Mouse (Mus musculus) left cerebral cortex, adult 8-10 months (tissue): ENCODE results near the gene Dusp28. TPM values are rescaled to one million over a fixed set of nuclear protein-coding genes. Genes with fewer than 3 reads are reported as not detected.
A peak's percentile ranks its signal among the peaks of the same experiment; 100 is the strongest.

Source experiments
- DNase-seq, 2 experiments: peaks; one replicate each; pipeline ENCODE4 v3.0.0; 2022; ENCODE audit warnings: low spot score in 2 of 2
- total RNA-seq, 4 experiments: library from RNA; stranded (reverse); gene quantifications; 2 replicates each; pipeline ENCODE4 v1.2.4; 2022

Gene Dusp28
- total RNA-seq, 4 experiments from 2014 or later: 17.0 to 17.7 (median 17.2) TPM

- DNase-seq: no peak
Observed at GRCm38 (mm10) chr1:92907632-92908360, 1.0 kb downstream of the Dusp28 start.

GRCm38 (mm10) chr1:92908664-92909063 is 1.9 kb downstream of the Dusp28 start:
- DNase-seq: no peak

GRCm38 (mm10) chr1:92909068-92909467 is 2.3 kb downstream of the Dusp28 start:
- no peak for DNase-seq

GRCm38 (mm10) chr1:92910239-92910885 is 3.6 kb downstream of the Dusp28 start, which contains the start of gene Rnpepl1:
Gene Rnpepl1, plus strand, starts transcription at chr1:92910783.
- peak; percentile 50 to 71 for DNase-seq

GRCm38 (mm10) chr1:92910925-92911720 is 4.3 kb downstream of the Dusp28 start:
- peak; percentile 51 to 64 for DNase-seq

- DNase-seq: no peak
Observed at GRCm38 (mm10) chr1:92911721-92912138, 4.9 kb downstream of the Dusp28 start.

GRCm38 (mm10) chr1:92912286-92912685 is 5.5 kb downstream of the Dusp28 start:
- DNase-seq: no peak

GRCm38 (mm10) chr1:92914239-92914638 is 7.5 kb downstream of the Dusp28 start:
- no peak for DNase-seq

- no peak for DNase-seq
Observed at GRCm38 (mm10) chr1:92914993-92915392, 8.2 kb downstream of the Dusp28 start.

- no peak for DNase-seq
Observed at GRCm38 (mm10) chr1:92916725-92917124, 9.9 kb downstream of the Dusp28 start.

GRCm38 (mm10) chr1:92919151-92919550 is 12.4 kb downstream of the Dusp28 start:
- no peak for DNase-seq

- no peak for DNase-seq
Observed at GRCm38 (mm10) chr1:92919775-92920174, 13.0 kb downstream of the Dusp28 start.

GRCm38 (mm10) chr1:92920474-92921200 is 13.9 kb downstream of the Dusp28 start:
- no peak for DNase-seq

- no peak for DNase-seq
Observed at GRCm38 (mm10) chr1:92921496-92921895, 14.7 kb downstream of the Dusp28 start.

- DNase-seq: no peak
Observed at GRCm38 (mm10) chr1:92930171-92930706, 23.5 kb downstream of the Dusp28 start.

GRCm38 (mm10) chr1:92933611-92934010 is 26.8 kb downstream of the Dusp28 start:
- no peak for DNase-seq

- peak; percentile 95 to 96 for DNase-seq
Observed at GRCm38 (mm10) chr1:92934182-92934827, 27.5 kb downstream of the Dusp28 start, which contains the start of gene Capn10. Gene Capn10, plus strand, starts transcription at chr1:92934376.

GRCm38 (mm10) chr1:92935054-92935962 is 28.5 kb downstream of the Dusp28 start:
- DNase-seq: no peak

GRCm38 (mm10) chr1:92935977-92936376 is 29.2 kb downstream of the Dusp28 start:
- no peak for DNase-seq
